Mouse (Mus musculus): Measurements from ENCODE around the gene 4930555G01Rik.
"Not testable (repeated sequence)": the region's sequence is repeated elsewhere in the genome, so short reads cannot be mapped to it uniquely, and the experiment has no call there.

The 4930555G01Rik gene

GRCm38 (mm10) chr14:5050329-5050728, at the start of gene 4930555G01Rik:
Gene 4930555G01Rik (plus strand): TSS chr14:5050629.
- DNase-seq (ENCODE audit: low read depth, low spot score) = not testable (repeated sequence)

GRCm38 (mm10) chr14:5015591-5015990, 34.8 kb upstream of the 4930555G01Rik start, which contains the start of gene Gm3298:
Gene Gm3298 (plus strand): TSS chr14:5015891.
- not testable (repeated sequence) for DNase-seq (ENCODE audit: low read depth, low spot score)

- not testable (repeated sequence) for DNase-seq (ENCODE audit: low read depth, low spot score)
Measured at GRCm38 (mm10) chr14:5070611-5071490, 20.4 kb downstream of the 4930555G01Rik start, which contains the start of gene Gm8281. Gene Gm8281 (plus strand): TSS chr14:5071040.

Measured in retina, adult 2 months (tissue).